Mouse (Mus musculus) B cell, adult 2 months (primary cell): Measurements from ENCODE around the gene Npdc1.
A peak's percentile ranks its signal among the peaks of the same experiment; 100 is the strongest.
"Not testable (repeated sequence)": the region's sequence is repeated elsewhere in the genome, so short reads cannot be mapped to it uniquely, and the experiment has no call there.

Source experiments
- DNase-seq, 2 experiments: peaks; one replicate each; pipeline ENCODE4 v3.0.0; 2022

Gene Npdc1

DNA sequence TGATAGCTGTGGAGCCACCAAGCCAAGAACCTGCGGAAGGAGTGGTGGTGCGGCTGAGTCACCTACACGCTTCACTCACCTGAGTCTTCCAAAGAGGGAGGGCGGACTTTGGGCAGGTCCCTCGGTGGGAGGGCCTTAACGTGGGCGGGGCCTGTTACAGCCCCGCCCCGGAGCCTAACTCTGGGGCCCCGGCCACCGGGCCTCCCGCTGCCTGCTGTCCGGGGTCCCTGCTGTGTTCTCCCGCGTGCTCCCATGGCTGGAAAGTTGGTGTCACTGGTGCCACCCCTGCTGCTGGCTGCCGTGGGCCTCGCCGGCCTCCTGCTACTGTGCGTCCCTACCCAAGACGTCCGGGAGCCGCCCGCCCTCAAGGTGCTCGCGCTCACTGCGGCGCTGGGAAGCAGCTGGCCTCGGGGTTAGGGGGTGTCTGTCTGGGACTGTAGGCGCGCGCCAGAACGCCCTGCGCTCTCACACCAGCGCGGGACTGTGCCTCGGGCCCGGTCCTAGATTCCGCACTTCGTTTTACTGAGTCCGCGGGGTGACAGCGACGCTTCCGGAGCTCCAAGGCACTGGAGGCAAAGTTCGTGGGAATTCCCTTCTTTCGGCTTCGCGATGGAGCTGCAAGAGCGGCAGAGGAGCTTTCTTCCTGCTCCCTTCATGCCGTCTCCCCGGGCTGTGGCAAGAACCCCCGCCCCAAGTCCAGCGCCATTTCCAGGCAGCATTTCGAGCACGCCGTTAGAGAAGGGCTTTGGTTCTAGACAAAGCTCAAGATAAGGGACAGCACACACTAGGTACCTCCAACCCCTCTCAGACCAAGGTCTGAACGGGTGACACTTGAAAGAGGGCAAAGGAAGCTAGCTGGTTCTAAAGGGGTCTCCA, 3.2 kb upstream of the Npdc1 start, which contains the start of gene Entpd2:
Gene Entpd2, plus strand, starts transcription at position 154 of the 876 bp plus-strand sequence.
- peak; percentile 17 to 20 for DNase-seq

DNA sequence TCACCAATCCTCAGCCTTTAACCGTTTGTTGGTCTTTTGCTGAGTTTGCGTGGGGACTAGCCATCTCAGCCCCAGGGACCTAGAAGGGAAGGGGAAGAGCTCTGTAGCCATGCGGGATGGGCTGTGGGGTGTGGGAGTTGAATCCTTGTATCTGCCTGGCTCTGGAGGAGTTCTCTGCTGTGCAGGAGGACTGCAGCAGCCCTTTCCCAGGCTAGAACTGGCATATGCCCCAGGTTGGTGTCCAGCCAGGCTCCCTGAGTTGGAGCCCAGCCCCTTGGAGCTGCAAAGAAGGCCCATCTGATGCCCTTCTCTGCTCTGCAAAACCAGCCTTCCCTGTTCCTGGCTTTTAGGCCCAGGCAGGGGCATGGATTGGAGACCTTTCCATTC, 2.6 kb upstream of the Npdc1 start:
- no peak for DNase-seq

DNA sequence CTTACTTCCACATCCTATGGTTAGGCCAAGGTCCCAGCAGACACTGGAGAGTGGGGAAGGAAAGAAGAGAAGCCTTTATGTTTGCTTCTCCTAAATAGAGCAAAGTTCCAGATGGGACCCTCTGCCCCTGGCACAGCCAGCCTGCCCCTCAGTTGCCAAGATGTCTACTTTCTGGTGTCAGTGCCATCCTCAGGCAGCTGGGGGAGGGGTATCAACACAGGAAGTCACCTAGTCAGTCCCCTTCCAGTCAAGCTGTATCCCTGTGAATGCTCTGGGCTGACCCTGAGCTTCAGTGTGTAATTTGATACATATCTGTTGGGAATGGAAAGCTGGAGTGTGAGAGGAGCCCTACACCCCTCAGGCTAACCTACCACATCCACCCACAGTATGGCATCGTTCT, 2.1 kb upstream of the Npdc1 start:
- no peak for DNase-seq

DNA sequence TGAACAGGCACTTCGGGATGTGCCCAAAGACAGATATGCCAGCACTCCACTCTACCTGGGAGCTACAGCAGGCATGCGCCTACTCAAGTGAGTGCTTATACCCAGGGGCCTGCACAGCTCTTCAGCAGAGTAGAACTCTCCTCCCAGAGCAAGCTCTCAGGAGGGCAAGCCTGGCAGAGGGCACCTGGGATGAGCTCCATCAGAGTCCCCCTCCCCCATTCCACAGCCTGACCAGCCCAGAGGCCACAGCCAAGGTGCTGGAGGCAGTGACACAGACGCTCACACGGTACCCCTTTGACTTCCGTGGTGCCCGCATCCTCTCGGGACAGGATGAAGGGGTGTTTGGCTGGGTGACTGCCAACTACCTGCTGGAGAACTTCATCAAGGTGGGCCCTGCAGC, 1.1 kb upstream of the Npdc1 start:
- no peak for DNase-seq

DNA sequence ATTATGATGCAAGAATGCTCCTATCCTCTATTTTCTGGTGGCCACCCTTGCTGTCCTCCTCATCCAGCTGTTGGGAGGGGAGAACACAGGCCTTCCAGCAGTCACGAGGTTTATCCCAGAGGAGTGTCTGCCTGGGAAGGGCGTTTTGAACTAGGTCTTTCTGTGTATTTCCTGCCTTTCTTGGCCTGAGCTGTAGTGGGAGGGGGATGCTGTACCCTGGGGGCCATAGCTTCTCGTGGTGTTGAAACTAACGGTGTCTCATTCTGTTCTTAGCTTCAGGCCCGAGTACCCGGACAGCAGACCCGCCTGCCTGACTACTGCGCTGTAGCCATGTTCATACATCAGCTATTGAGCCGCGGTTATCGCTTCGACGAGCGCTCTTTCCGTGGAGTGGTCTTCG, 1.1 kb downstream of the Npdc1 start:
- no peak for DNase-seq

DNA sequence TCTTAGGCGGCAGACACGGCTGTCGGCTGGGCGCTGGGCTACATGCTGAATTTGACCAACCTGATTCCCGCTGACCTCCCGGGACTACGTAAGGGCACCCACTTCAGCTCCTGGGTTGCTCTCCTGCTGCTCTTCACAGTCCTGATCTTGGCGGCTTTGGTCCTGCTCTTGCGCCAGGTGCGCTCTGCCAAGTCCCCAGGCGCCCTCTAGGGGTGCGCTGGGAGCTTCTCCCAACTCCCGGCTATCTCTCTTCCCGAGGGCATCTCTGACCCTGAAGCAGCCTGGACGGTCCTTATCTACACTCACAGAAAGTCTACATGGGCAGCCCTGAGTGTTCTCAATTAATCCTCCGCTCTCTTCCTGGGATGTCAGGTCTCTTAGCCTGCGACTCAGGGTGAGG, 1.6 kb downstream of the Npdc1 start:
- peak in 1 of 2 experiments; percentile 20 for DNase-seq

DNA sequence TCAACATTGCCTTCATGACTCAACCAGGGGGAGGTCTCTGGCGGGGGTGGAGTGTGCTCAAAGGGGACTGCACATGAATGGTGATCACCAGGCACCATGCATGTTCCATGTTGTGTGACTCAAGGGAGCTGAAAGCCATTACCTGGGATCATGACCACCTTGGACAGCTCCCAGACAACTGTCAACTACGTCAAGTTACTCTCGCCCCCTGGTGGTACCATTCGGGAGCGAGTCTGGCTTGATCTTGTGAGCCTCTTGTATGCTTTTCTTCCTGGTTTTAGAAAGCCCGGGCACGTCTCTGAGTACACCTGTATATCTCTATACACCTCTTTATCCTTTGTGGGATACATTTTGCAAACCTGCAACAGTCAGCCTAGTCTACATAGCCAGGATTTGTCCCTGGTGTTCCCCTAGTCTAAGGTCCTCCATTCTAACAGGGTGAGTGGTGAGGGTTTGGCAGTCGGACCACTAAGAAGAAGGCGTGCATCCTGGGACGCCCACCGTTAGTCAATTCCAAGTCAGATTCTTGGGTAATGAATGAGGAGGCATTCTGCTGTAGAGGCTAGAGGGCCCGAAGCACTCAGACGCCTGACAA, 3.3 kb downstream of the Npdc1 start:
- peak; percentile 90 to 92 for DNase-seq

DNA sequence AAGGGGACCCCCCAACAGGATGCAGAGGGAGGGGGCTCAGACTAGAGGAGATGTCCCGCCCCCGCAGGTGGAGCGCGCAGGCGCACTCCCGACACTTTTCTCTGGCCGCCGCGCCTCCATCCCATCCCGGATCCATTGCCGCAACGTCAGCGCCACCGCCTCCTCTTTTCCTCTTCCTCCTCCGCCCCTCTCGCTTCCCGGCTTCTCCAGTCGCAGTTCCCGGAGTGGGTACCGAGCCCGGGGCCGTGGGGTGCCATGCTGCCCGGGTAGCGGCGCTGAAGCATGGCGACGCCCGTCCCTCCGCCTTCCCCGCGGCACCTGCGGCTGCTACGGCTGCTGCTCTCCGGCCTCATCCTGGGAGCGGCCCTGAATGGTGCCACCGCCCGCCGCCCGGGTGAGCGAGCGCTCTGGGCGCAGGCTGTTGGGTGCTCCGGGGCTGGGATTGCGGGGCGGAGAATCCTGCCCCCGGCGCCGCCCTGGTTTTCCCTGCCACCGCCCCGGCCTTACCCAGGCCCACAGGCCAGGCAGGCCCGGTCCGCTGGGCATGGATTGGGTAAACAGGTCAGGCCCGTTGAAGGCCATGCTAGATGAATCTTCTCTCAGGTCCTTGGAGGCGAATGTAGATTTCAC, 3.9 kb downstream of the Npdc1 start:
- DNase-seq, result peak in 1 of 2 experiments; percentile 15

DNA sequence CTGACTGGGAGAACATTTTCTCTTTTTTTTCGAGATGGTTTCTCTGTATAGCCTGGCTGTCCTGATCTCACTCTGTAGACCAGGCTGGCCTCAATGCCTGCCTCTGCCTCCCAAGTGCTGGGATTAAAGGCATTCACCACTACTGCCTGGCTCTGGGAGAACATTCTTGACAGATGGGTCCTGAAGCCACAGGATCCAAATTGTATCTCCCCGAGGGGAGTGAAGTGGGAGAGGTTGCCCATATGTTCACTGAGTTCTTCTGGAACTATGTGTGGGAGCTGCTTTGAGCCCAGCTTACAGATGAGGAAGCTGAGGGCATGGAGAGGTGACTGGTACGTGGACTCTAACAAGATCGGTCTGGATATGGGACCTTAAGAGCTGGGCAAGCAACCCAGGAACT, 4.8 kb downstream of the Npdc1 start:
- no peak for DNase-seq

DNA sequence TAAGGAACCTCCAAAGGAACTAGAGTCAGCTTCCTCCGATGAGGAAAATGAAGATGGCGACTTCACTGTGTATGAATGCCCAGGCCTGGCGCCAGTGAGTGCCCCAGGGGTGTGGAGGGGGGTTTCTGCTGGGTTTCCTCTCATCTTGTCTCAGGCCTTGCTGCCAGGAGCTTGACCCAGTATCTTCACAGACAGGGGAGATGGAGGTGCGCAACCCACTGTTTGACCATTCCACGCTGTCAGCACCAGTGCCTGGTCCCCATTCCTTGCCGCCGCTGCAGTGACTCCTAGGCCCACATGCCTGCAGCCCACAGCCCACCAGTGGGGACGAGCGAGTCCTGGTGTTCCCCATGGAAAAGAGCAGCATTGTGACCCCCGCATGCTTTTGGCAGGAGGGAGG, 9.8 kb downstream of the Npdc1 start:
- DNase-seq, result no peak

DNA sequence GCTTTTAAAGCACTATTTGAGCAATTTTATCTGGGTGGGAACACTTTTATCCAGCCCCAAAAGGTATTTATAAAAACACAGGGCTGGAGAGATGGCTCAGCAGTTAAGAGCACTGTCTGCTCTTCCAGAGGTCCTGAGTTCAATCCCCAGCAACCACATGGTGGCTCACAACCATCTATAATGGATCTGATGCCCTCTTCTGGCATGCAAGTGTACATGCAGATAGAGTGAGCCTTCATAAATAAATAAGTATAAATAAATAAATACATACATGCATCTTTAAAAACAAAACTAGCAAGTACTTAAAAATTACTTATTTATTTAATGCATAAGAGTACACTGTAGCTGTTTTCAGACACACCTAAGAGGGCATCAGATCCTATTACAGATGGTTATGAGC, 14.3 kb downstream of the Npdc1 start:
- not testable (repeated sequence) for DNase-seq

DNA sequence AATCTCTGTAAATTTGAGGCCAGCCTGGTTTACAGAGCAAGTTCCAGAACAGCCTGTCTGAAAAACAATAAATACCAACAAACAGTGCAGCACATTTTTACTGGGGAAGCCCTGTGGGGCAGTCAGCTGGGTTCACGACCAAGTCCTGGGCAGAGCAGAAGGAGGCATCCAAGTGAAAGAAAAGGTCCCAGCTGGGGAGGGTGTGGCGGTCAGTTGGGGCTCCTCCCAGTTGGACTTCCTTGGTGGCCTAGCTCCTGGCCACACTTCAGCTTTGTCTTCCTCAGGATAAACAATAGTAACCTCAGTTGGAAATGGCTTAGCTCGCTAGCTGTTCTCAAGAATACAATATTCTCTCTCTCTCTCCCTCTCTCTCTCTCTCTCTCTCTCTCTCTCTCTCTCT, 18.3 kb downstream of the Npdc1 start:
- DNase-seq, result no peak

DNA sequence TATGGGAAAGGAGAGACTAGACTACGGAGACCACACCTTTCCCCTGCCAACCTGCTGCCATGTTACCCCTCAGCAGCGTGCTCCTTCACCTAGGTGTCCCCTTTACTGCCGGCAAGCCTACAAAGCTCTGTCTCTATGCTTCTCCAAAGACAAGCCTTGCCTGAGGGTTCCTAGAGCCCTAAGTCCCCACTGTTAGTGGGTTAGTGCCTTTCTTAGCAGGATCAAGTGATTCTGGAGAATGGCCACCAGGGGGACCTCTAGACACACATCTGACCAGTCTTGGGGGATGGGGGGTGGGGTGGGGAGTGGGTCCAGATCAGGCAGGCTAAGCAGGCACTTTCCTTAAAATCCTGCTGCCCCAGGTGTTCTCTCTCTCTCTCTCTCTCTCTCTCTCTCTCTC, 22.7 kb downstream of the Npdc1 start:
- peak; percentile 65 to 67 for DNase-seq

DNA sequence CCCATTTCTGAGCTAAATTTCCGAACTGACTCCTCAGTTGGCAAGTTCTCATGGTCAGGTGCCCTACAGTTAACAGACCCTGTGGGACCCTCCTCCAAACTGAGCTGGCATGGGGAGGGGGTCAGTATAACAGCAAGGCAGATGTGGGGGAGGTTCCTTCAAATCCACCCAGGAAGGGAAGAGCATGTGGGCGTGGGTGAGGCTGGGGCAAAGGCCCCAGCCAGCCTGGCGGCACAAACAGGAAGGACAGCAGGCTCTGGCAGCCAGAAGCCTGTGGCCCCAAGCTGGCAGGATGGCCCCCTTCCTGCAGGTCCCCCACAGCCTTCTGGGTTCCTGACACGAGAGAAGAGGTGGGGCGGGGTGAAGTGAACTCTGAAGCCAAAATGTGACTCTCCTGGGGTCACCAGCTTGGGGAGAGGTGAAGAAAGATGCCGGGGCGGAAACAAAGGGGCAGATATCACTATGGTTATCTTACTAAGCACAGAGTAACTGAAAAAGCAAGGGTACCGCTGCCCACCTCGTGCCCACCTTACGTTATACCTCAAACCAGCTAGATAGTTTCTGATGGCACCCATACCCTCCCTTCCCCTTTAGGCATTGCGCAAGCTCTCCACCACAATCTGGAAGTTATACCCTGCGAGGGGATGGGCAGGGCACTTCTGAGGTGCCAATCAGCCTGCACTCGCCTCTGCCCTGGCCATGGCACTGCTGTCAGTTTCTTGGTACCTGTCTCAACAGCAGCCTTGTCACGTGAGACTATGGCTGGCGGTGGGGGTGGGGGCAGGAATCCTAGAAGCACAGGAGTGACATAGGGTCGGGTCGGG, 23.6 kb downstream of the Npdc1 start, which contains the start of gene Fut7:
Gene Fut7, plus strand, starts transcription at position 681 of the 824 bp plus-strand sequence.
- DNase-seq, result peak in 1 of 2 experiments; percentile 17

DNA sequence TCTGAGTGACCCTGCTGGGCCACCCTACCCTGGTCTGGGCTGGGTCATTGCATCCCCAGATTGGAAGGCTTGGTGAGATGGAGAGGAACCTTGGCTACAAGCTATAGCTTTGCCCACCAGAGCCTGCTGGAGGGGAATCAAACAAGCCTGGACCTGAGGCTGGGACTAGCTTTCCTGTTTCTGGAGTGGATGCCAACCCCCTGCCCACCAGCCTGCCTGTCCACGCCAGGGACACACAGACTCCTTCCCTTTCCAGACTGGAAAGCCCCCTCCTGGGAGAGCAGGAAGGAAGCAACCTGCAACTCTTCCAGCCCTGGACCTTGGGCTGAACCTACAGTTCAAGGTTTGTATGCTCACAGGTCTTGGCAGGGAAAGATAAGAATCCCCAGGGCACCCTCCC, 24.5 kb downstream of the Npdc1 start:
- DNase-seq, result no peak

DNA sequence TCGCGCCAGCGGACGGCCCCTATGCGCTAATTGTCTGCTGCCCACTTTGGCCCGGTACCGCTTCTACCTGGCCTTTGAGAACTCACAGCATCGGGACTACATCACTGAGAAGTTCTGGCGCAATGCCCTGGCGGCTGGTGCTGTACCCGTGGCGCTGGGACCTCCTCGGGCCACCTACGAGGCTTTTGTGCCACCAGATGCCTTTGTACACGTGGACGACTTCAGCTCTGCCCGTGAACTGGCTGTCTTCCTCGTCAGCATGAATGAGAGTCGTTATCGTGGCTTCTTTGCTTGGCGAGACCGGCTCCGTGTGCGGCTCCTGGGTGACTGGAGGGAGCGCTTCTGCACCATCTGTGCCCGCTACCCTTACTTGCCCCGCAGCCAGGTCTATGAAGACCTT, 26.3 kb downstream of the Npdc1 start:
- DNase-seq, result no peak

DNA sequence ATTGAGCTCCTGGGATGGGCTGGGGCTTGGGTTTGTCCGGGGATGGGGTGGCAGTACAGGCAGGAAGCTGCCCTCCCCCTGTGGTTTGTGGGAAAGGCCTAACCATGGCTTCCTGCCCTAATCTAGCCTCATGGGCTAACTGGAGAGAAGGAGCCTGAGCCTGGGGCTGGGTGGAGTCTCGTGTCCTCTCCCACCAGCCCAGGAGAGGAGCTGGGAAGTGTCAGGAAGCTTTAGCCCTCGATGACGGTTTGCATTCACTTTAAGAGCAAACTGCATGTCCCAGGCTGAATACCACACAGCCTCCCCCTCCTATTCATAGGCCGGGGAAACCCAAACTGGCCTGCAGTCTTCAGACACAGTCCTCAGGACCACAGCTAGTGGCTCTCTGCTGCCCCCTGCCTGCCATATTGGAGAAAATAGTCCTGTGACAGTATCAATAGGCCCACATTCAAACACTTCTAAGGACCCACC, 27.6 kb downstream of the Npdc1 start:
- peak; percentile 82 to 83 for DNase-seq

DNA sequence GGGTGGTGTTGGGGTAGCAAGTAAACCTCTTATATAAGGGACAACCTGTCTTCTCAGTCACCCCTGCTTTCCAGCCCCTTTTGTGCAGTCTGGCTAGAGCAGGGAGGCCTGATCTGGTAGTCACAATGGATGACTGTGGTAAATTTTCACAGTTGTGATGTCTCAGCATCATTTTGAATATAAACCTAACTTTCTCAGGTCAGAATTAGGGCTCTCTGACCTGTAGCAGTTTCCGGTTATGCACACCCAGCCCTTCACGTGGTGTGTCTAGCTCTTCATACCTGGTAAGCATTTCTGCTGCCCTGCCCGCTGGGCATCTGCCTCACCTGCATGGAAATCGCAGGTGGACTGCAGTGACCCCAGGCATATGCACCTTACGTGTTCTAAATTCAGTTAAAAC, 28.1 kb downstream of the Npdc1 start:
- no peak for DNase-seq

DNA sequence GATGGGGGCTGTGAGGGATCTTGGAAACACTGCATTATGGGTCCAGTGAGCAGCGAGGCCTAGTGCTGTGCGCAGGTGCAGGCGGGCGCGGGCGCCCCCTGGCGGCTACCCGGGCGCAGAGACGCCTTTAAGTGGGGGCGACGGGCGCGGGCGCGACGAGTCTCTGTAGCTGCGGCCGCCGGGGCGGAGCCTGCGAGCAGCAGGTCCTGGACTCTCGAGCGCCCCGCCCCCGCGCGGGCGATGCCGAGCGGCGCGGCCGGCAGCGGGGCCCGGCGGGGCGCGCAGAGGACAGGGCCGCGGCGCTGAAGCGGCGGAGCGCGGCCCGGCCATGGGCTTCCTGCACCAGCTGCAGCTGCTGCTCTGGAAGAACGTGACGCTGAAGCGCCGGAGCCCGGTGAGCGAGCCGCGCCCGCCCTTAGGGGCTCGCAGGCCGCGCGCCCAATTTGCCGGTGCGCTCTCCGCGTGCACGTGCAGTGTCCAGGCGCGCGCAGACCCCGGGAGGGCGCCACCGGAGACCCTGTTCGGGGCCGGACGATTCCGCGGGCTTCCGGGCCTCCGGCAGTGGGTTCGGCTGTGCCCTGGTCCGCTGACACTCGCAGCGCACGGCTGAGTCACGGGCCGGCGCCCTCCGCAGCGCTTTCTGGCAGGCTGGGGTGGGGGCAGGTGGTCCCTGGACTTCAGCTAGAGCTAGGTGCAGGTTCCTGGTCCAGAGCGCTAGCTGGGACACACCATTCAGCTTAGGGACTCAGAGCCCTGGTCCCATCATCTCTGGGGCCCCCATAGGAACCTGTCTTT, 29.5 kb downstream of the Npdc1 start, which contains the start of gene Abca2:
Gene Abca2, plus strand, starts transcription at position 262 of the 795 bp plus-strand sequence.
- peak; percentile 97 to 98 for DNase-seq

DNA sequence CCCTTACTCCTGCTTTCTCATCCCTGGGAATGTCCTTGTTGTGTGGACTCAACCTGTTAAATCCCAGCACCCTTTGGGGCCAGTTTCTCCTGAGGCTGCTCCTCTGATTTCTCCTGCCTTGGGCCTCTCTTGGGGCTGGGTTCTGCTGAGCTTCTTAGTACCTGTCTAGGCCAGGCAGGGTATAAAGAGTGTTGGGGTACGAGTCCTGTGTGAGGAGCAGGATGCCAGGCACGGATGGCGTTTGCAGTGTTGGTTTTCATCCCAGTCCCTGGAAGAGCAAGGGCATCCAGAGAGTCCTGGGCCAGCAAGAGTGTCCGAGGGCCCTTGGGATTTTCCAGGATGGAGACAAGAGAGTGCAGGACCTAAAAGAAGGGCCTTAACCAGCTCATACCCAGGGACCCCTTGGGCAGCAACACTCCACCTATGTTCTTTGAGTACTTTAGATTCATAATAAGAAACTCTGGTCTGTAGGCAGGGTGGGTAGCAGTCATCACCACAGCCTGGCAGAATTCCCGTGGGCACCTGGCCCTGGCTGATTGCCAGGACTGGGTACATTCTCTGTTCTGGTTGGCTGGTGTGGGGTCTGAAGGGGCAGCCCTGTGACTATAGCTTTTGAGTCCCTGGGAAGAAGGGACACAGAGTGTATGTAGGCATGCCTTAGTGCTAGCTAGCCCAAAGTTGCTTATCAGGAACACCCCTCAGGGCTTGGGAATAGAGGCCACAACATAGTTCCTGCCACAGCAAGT, 30.5 kb downstream of the Npdc1 start:
- DNase-seq, result no peak
